Mouse (Mus musculus) bone marrow macrophage, adult 2 months (primary cell): ENCODE measurements around the gene BC048403.

Source experiments
- CTCF ChIP-seq: IDR thresholded peaks from 2 replicates; pipeline ENCODE4 v1.5.1; 2012; ENCODE audit warnings: low read depth, mild to moderate bottlenecking, low read length, moderate library complexity
- POLR2A ChIP-seq: IDR thresholded peaks from 2 replicates; pipeline ENCODE4 v1.6.1; 2012; ENCODE audit warnings: mild to moderate bottlenecking, low read depth, low read length, borderline replicate concordance

DNA sequence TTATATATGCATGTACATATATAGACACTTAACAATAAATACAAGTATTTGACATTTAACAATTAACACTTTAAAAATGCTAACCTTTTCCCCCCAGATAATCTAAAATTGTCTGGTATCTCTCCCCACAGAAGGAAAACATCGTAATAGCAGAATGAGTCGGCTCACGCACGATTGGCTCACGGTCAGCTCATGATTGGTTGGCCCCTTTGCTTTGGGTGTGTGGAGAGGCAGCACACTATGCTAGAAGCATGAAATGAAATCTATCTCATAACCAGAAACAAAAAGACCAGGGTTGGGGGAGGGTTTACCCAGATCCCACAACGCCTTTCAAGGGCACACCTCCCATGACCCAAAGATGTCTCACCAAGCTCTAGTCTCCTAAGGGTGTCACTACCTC, 34.9 kb upstream of the BC048403 start:
- TF ChIP-seq POLR2A (no peak), CTCF (no peak)
